Mouse (Mus musculus): ENCODE data around the gene Paqr9.

GRCm38 (mm10) chr9:95556067-95556512 lies 3.4 kb upstream of the Paqr9 start:
- TF ChIP-seq CTCF (IDR thresholded peaks at IDR 0.05; ENCODE audit: low read depth) (no peak), EP300 (IDR thresholded peaks at IDR 0.05; ENCODE audit: low read depth) (peak; percentile 72)
